Mouse (Mus musculus): ENCODE measurements around the gene Myo19. TPM values are rescaled to one million over a fixed set of nuclear protein-coding genes. Genes with fewer than 3 reads are reported as not detected.

Gene Myo19
- total RNA-seq, 2 experiments from 2014 or later: 9.3 to 15.4 TPM

Small RNA genes within 50 kb of the gene (microRNA-seq; reads per million reads assigned to microRNA genes)
- gene Gm23564: not detected

Other genes with a start within 250 kb of the Myo19 start
- gene Mrm1, start 60.6 kb upstream of the Myo19 start, total RNA-seq (2021): 10 to 100 TPM; 19.3 to 19.4 TPM
- gene Dhrs11, start 51.2 kb upstream of the Myo19 start, total RNA-seq (2021): 1 to 10 TPM; 6.7 to 8.6 TPM
- 10 to 100 TPM; 75.9 to 93.3 TPM for gene Ggnbp2, start 9.3 kb upstream of the Myo19 start, total RNA-seq (2021)
- gene Pigw, start 137 bp downstream of the Myo19 start, total RNA-seq (2021): 1 to 10 TPM; 7.1 to 7.9 TPM
- gene Znhit3, start 36.2 kb downstream of the Myo19 start, total RNA-seq (2021): 10 to 100 TPM; 31.3 to 38.4 TPM
- 10 to 100 TPM; 75.0 to 82.3 TPM for gene Car4, start 77.6 kb downstream of the Myo19 start, total RNA-seq (2021)